Mouse (Mus musculus): ENCODE measurements around the gene Vps11. TPM values are rescaled to one million over a fixed set of nuclear protein-coding genes. Genes with fewer than 3 reads are reported as not detected.
A peak's percentile ranks its signal among the peaks of the same experiment; 100 is the strongest.
"Not testable (repeated sequence)": the region's sequence is repeated elsewhere in the genome, so short reads cannot be mapped to it uniquely, and the experiment has no call there.

Gene Vps11
- polyA plus RNA-seq, 1 experiment from 2014 or later = 27.6 TPM

DNA sequence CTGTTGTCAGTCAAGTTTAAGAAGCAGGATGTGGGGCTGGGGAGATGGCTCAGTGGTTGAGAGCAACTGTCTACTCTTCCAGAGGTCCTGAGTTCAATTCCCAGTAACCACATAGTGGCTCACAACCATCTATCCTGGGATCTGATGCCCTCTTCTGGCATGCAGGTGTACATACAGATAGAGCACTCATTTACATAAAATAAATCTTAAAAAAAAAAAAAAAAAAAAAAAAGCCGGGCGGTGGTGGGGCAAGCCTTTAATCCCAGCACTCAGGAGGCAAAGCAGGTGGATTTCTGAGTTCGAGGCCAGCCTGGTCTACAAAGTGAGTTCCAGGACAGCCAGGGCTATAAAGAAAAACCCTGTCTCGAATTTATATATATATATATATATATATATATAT, 37.8 kb downstream of the Vps11 start:
- not testable (repeated sequence) for H3K4me2 ChIP-seq (ENCODE audit: low read depth, low read length); H3K36me3 ChIP-seq (replicated peaks; ENCODE audit: control insufficient read depth, insufficient read depth, low read depth, low read length); H3K4me1 ChIP-seq (ENCODE audit: control insufficient read depth, insufficient read depth, low read length); ATAC-seq (replicated peaks; ENCODE audit: insufficient number of reproducible peaks, low FRiP score, low TSS enrichment, low read depth); H3K9me3 ChIP-seq (replicated peaks; ENCODE audit: control insufficient read depth, low read length); H3K27ac ChIP-seq (replicated peaks; ENCODE audit: low read depth, low read length); H3K4me3 ChIP-seq (ENCODE audit: low read depth, low read length); H3K27me3 ChIP-seq (ENCODE audit: control insufficient read depth, insufficient read depth, low read length); H3K9ac ChIP-seq (replicated peaks; ENCODE audit: low read length); DNase-seq (ENCODE audit: low spot score)
- 65% methylated on average over 4 of the region's 4 CpGs for WGBS

- no peak for DNase-seq (ENCODE audit: low spot score)
- WGBS = 28% methylated on average over 6 of the region's 6 CpGs
- Histone ChIP-seq H3K9me3 (replicated peaks; ENCODE audit: control insufficient read depth, low read length) (no peaks in the 10 kb centered on the region), H3K27me3 (ENCODE audit: control insufficient read depth, insufficient read depth, low read length) (no peaks in the 10 kb centered on the region), H3K27ac (replicated peaks; ENCODE audit: low read depth, low read length) (no peak overlapping the region), H3K4me3 (ENCODE audit: low read depth, low read length) (peak overlapping the region; percentile 78), H3K9ac (replicated peaks; ENCODE audit: low read length) (peak overlapping the region; percentile 77), H3K4me2 (ENCODE audit: low read depth, low read length) (peak overlapping the region; percentile 94), H3K4me1 (ENCODE audit: control insufficient read depth, insufficient read depth, low read length) (peaks cover 4% of the 10 kb centered on the region), H3K36me3 (replicated peaks; ENCODE audit: control insufficient read depth, insufficient read depth, low read depth, low read length) (no peaks in the 10 kb centered on the region; the same call in 1 of the 2 replicates)
- ATAC-seq (replicated peaks; ENCODE audit: insufficient number of reproducible peaks, low FRiP score, low TSS enrichment, low read depth) = no peak
Observed at GRCm38 (mm10) chr9:44320799-44321133, 40.7 kb downstream of the Vps11 start.

DNA sequence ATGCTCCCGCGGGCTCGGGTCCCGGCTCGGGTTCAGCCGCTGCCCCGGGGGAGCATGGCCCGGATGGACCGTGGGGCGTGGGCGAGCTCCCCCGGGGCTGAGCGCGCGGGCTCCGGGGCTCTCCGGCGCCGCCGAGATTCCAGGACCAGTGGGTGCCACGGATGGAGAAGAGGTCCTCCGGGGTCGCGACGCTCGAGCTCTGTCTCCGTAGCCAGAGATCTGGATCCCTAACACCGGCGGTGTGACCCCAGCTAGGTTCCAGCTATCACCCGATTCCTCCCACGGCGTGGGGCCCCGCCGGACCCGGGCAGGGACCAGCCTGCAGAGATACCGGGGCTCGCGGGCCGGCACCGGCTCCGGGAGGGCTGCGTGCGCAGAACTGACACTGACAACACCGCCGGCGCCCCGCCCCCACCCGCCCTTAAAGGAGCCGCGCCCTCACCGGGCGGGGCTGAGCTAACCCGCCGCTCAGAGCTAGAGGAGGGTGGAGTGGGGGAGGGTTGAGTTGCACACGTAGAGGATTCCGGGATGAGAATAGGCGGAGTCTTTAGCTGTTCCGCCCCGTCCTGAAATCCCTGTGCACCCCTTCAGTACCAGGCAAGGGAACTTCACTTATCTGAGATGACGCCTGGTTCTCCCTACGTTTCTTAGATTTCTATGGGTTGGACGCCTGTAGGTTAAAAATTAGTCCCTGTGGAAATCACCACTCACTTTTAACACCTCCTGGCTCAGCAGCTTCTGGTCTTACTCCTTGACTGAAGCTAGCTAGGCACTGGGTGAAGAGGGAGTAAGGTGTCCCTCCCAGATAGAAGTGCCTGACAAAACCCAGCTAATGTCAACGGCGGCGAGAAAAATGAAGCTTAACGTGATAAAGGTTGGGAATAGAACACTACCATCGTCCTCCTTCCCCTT, 41.3 kb downstream of the Vps11 start, which contains the start of gene C2cd2l:
TSS of gene C2cd2l (minus strand) at position 399 of the 912 bp plus-strand sequence.
- H3K4me1 ChIP-seq (ENCODE audit: control insufficient read depth, insufficient read depth, low read length) = peaks cover 4% of the 10 kb centered on the region
- peak; percentile 96 for ATAC-seq (replicated peaks; ENCODE audit: insufficient number of reproducible peaks, low FRiP score, low TSS enrichment, low read depth)
- under 1% methylated on average over 66 of the region's 67 CpGs for WGBS

GRCm38 (mm10) chr9:44319105-44319886, 42.2 kb downstream of the Vps11 start:
- no peaks in the 10 kb centered on the region; the same call in none of the 2 replicates for H3K36me3 ChIP-seq (replicated peaks; ENCODE audit: control insufficient read depth, insufficient read depth, low read depth, low read length)
- 3% methylated on average over 37 of the region's 37 CpGs for WGBS
- H3K4me2 ChIP-seq (ENCODE audit: low read depth, low read length) = peak overlapping the region; percentile 94
- no peaks in the 10 kb centered on the region for H3K9me3 ChIP-seq (replicated peaks; ENCODE audit: control insufficient read depth, low read length)
- peak overlapping the region; percentile 77 for H3K9ac ChIP-seq (replicated peaks; ENCODE audit: low read length)
- ATAC-seq (replicated peaks; ENCODE audit: insufficient number of reproducible peaks, low FRiP score, low TSS enrichment, low read depth) (no peak), DNase-seq (ENCODE audit: low spot score) (peak; percentile 21)
- H3K27ac ChIP-seq (replicated peaks; ENCODE audit: low read depth, low read length) = no peak overlapping the region
- no peaks in the 10 kb centered on the region for H3K27me3 ChIP-seq (ENCODE audit: control insufficient read depth, insufficient read depth, low read length)
- peaks cover 4% of the 10 kb centered on the region for H3K4me1 ChIP-seq (ENCODE audit: control insufficient read depth, insufficient read depth, low read length)
- H3K4me3 ChIP-seq (ENCODE audit: low read depth, low read length) = peak overlapping the region; percentile 78

More for the DNA sequence above, 41.3 kb downstream of the Vps11 start, which contains the start of gene C2cd2l:
- peak within 1 kb of the TSS; percentile 78 for H3K4me3 ChIP-seq (ENCODE audit: low read depth, low read length)
- H3K27me3 ChIP-seq (ENCODE audit: control insufficient read depth, insufficient read depth, low read length) = no peaks in the 10 kb centered on the region
- no peaks in the 10 kb centered on the region; the same call in none of the 2 replicates for H3K36me3 ChIP-seq (replicated peaks; ENCODE audit: control insufficient read depth, insufficient read depth, low read depth, low read length)
- peak within 1 kb of the TSS; percentile 94 for H3K4me2 ChIP-seq (ENCODE audit: low read depth, low read length)
- H3K9ac ChIP-seq (replicated peaks; ENCODE audit: low read length) = peak within 1 kb of the TSS; percentile 77
- peak; percentile 98 for DNase-seq (ENCODE audit: low spot score)
- no peaks in the 10 kb centered on the region for H3K9me3 ChIP-seq (replicated peaks; ENCODE audit: control insufficient read depth, low read length)
- H3K27ac ChIP-seq (replicated peaks; ENCODE audit: low read depth, low read length) = no peak within 1 kb of the TSS

GRCm38 (mm10) chr9:44318826-44319095, 42.7 kb downstream of the Vps11 start:
- H3K27me3 ChIP-seq (ENCODE audit: control insufficient read depth, insufficient read depth, low read length) = no peaks in the 10 kb centered on the region
- no peak for ATAC-seq (replicated peaks; ENCODE audit: insufficient number of reproducible peaks, low FRiP score, low TSS enrichment, low read depth)
- H3K9ac ChIP-seq (replicated peaks; ENCODE audit: low read length) = peak overlapping the region; percentile 77

GRCm38 (mm10) chr9:44318076-44318825, 43.2 kb downstream of the Vps11 start:
- H3K9me3 ChIP-seq (replicated peaks; ENCODE audit: control insufficient read depth, low read length) = no peaks in the 10 kb centered on the region
- peaks cover 4% of the 10 kb centered on the region for H3K4me1 ChIP-seq (ENCODE audit: control insufficient read depth, insufficient read depth, low read length)
- ATAC-seq (replicated peaks; ENCODE audit: insufficient number of reproducible peaks, low FRiP score, low TSS enrichment, low read depth) (no peak), DNase-seq (ENCODE audit: low spot score) (no peak)
- H3K4me2 ChIP-seq (ENCODE audit: low read depth, low read length) = peak overlapping the region; percentile 94; the same call in 1 of the 2 replicates
- H3K27me3 ChIP-seq (ENCODE audit: control insufficient read depth, insufficient read depth, low read length) = no peaks in the 10 kb centered on the region
- WGBS = 69% methylated on average over 5 of the region's 5 CpGs
- H3K9ac ChIP-seq (replicated peaks; ENCODE audit: low read length) = no peak overlapping the region; the same call in 1 of the 2 replicates
- H3K36me3 ChIP-seq (replicated peaks; ENCODE audit: control insufficient read depth, insufficient read depth, low read depth, low read length) = no peaks in the 10 kb centered on the region; the same call in none of the 2 replicates
- H3K27ac ChIP-seq (replicated peaks; ENCODE audit: low read depth, low read length) = no peak overlapping the region
- H3K4me3 ChIP-seq (ENCODE audit: low read depth, low read length) = no peak overlapping the region; the same call in 1 of the 2 replicates

More at GRCm38 (mm10) chr9:44318826-44319095, 42.7 kb downstream of the Vps11 start:
- Histone ChIP-seq H3K36me3 (replicated peaks; ENCODE audit: control insufficient read depth, insufficient read depth, low read depth, low read length) (no peaks in the 10 kb centered on the region; the same call in none of the 2 replicates), H3K4me3 (ENCODE audit: low read depth, low read length) (peak overlapping the region; percentile 78), H3K4me1 (ENCODE audit: control insufficient read depth, insufficient read depth, low read length) (peaks cover 4% of the 10 kb centered on the region), H3K9me3 (replicated peaks; ENCODE audit: control insufficient read depth, low read length) (no peaks in the 10 kb centered on the region), H3K4me2 (ENCODE audit: low read depth, low read length) (peak overlapping the region; percentile 94), H3K27ac (replicated peaks; ENCODE audit: low read depth, low read length) (no peak overlapping the region)
- DNase-seq (ENCODE audit: low spot score) = no peak
- WGBS = 30% methylated on average over 3 of the region's 3 CpGs

- Histone ChIP-seq H3K36me3 (replicated peaks; ENCODE audit: control insufficient read depth, insufficient read depth, low read depth, low read length) (no peaks in the 10 kb centered on the region; the same call in none of the 2 replicates), H3K4me2 (ENCODE audit: low read depth, low read length) (no peak overlapping the region)
Observed at GRCm38 (mm10) chr9:44317452-44317851, 44.0 kb downstream of the Vps11 start.

More at GRCm38 (mm10) chr9:44317452-44317851, 44.0 kb downstream of the Vps11 start:
- ATAC-seq (replicated peaks; ENCODE audit: insufficient number of reproducible peaks, low FRiP score, low TSS enrichment, low read depth) = no peak
- no peaks in the 10 kb centered on the region for H3K9me3 ChIP-seq (replicated peaks; ENCODE audit: control insufficient read depth, low read length)
- peaks cover 4% of the 10 kb centered on the region for H3K4me1 ChIP-seq (ENCODE audit: control insufficient read depth, insufficient read depth, low read length)
- no peak overlapping the region; the same call in 1 of the 2 replicates for H3K9ac ChIP-seq (replicated peaks; ENCODE audit: low read length)
- no peaks in the 10 kb centered on the region for H3K27me3 ChIP-seq (ENCODE audit: control insufficient read depth, insufficient read depth, low read length)
- no peak overlapping the region for H3K27ac ChIP-seq (replicated peaks; ENCODE audit: low read depth, low read length)
- 73% methylated on average over 4 of the region's 4 CpGs for WGBS
- no peak overlapping the region for H3K4me3 ChIP-seq (ENCODE audit: low read depth, low read length)
- no peak for DNase-seq (ENCODE audit: low spot score)

Measured in embryonic facial prominence, embryonic 11.5 days (tissue).